Mouse (Mus musculus) forebrain, embryonic 13.5 days (tissue): ENCODE results near the gene Zdbf2. TPM values are rescaled to one million over a fixed set of nuclear protein-coding genes. Genes with fewer than 3 reads are reported as not detected.

Experiments
- ATAC-seq: fragments of 200-750 bp; cut with Nextera tagmentation; 2 replicates; pipeline ENCODE4 v1.8.0; 2017
- H3K27ac ChIP-seq: fragments of 300-500 bp; sonication (generic); 2 replicates; pipeline ENCODE4 v1.5.1; 2015; ENCODE audit warnings: inconsistent platforms, mild to moderate bottlenecking, moderate library complexity
- H3K27me3 ChIP-seq: fragments of 300-500 bp; sonication (generic); 2 replicates; pipeline ENCODE4 v1.6.1; 2015; ENCODE audit warnings: mild to moderate bottlenecking, inconsistent platforms
- H3K36me3 ChIP-seq: fragments of 300-500 bp; sonication (generic); 2 replicates; pipeline ENCODE4 v1.6.1; 2015; ENCODE audit warnings: mild to moderate bottlenecking, inconsistent platforms; ENCODE audit not compliant: poor library complexity, severe bottlenecking
- H3K4me1 ChIP-seq: fragments of 300-500 bp; sonication (generic); 2 replicates; pipeline ENCODE4 v1.6.1; 2015; ENCODE audit warnings: inconsistent platforms
- H3K4me2 ChIP-seq: fragments of 300-500 bp; sonication (generic); 2 replicates; pipeline ENCODE4 v1.6.1; 2015; ENCODE audit warnings: inconsistent platforms, mild to moderate bottlenecking, moderate library complexity
- H3K4me3 ChIP-seq: fragments of 300-500 bp; sonication (generic); 2 replicates; pipeline ENCODE4 v1.5.1; 2015; ENCODE audit warnings: mild to moderate bottlenecking, inconsistent platforms
- H3K9ac ChIP-seq: fragments of 300-500 bp; sonication (generic); 2 replicates; pipeline ENCODE4 v1.6.1; 2015; ENCODE audit warnings: mild to moderate bottlenecking, inconsistent platforms
- H3K9me3 ChIP-seq: fragments of 300-500 bp; sonication (generic); replicated peaks from 2 replicates; pipeline ENCODE4 v1.6.1; 2016; ENCODE audit warnings: inconsistent platforms
- WGBS: fragments of 180-500 bp; shearing (Covaris S2); methylation state at CpG from one replicate; pipeline ENCODE4 v1.1.7; 2015; 5-methylcytosine and 5-hydroxymethylcytosine counted together
- polyA plus RNA-seq: library from polyadenylated mRNA; unstranded; fragments of >200 nt; fragmentation: Nextera tagmentation; extraction: Ambion mirVana; gene quantifications from 2 replicates; pipeline ENCODE4 v1.2.1, GENCODE M21; 2015

Zdbf2 gene
- polyA plus RNA-seq, 1 experiment from 2014 or later: 41.7 TPM

DNA sequence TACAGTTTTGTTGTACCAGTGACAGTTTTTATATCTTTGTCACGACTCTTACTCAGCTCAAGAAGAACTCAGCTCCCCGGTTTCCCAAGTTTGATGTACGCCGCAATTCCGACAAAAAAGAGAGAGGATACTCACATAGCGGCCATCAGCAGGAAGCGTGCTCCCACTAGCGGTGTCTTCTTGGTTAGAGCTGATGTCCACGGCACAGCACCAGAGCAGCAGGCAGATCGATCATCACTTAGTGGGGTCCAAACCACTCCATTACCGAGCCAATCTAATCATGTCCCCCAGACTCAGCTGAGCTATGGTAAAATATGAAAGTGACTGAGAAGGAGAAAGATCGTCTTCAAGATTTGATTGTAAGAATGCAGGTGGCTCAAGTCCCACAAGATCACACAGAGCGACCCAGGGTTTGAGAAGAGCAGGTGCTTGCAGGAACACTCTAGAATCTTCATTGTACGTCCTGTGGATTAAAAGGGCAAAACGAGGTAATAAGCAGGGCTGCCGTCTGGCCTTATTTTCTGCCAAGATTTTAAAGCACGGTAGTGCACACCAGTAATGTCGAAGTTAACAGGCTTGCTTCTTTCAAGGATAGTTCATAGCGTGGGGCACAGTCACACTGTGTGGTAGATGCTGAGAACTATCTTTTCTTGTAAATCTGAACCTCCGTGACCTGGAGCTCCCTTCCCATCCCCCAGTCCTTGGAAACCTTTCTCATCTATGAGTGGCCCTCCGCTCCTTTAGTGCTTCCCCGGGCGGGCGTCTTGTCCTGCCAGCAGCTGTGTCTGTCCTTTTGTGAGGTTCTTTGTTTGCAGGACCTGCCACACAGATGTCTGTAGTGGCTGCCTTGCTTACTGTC lies 20.5 kb upstream of the Zdbf2 start:
- Histone ChIP-seq H3K9ac (peak overlapping the region; percentile 14; the same call in 1 of the 2 replicates), H3K9me3 (no peaks in the 10 kb centered on the region), H3K36me3 (no peaks in the 10 kb centered on the region), H3K4me2 (peak overlapping the region; percentile 42), H3K27me3 (peaks cover 95% of the 10 kb centered on the region), H3K27ac (peak overlapping the region; percentile 44), H3K4me1 (peaks cover 44% of the 10 kb centered on the region), H3K4me3 (no peak overlapping the region)
- WGBS: 24% methylated on average over 24 of the region's 24 CpGs
- peak; percentile 22; the same call in 1 of the 2 replicates for ATAC-seq

DNA sequence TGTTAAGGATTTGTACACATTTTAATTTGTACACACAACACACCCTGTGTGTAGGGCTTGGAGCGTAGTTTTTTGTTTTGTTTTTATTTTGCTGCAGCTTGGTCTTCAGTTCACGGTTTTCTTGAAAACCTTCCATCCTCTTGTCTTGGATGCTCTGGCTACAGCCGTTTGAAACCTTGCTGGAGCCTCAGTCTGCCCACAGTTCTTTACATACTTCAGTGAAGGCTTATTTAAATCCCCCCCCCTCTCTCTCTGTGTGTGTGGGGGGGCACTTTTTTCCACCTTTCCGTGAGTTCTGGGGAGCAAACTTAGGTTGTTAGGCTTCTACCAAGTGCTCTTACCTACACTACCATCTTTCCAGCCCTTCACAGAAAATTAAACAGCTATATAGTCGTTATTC lies 19.8 kb upstream of the Zdbf2 start:
- Histone ChIP-seq H3K4me2 (peak overlapping the region; percentile 42), H3K4me3 (no peak overlapping the region), H3K9me3 (no peaks in the 10 kb centered on the region), H3K27me3 (peaks cover 93% of the 10 kb centered on the region), H3K9ac (0 out of 2 replicates have a peak overlapping the region, but pooled peaks have one; percentile 14), H3K27ac (peak overlapping the region; percentile 44; the same call in 1 of the 2 replicates), H3K4me1 (peaks cover 37% of the 10 kb centered on the region), H3K36me3 (no peaks in the 10 kb centered on the region)
- 15% methylated on average over 5 of the region's 5 CpGs for WGBS
- no peak for ATAC-seq

DNA sequence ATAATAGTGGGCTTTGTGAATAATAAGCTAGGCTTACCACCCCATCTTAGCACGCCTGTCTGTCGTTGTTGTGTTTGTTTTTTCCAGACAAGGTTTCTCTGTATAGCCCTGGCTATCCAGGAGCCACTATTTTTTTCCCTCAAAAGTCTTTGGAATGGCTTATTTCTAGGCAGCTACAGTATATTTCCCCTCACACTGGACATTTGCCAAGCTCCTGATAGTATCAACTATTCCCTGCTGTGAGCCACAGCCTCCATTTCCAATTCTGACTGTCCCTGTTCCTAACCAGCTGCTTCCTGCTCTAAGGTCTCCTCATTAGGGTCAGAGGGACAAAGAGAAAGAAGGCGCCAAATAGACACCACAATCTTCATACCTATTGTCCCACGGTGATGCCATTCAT lies 18.0 kb upstream of the Zdbf2 start:
- Histone ChIP-seq H3K4me3 (no peak overlapping the region), H3K27ac (peak overlapping the region; percentile 69), H3K4me1 (peaks cover 30% of the 10 kb centered on the region), H3K27me3 (peaks cover 90% of the 10 kb centered on the region), H3K36me3 (no peaks in the 10 kb centered on the region), H3K9me3 (no peaks in the 10 kb centered on the region), H3K9ac (no peak overlapping the region), H3K4me2 (no peak overlapping the region)
- ATAC-seq: no peak
- 13% methylated on average over 4 of the region's 4 CpGs for WGBS

GRCm38 (mm10) chr1:63256083-63256482 lies 17.0 kb upstream of the Zdbf2 start:
- 12% methylated on average over 5 of the region's 5 CpGs for WGBS
- Histone ChIP-seq H3K27ac (peak overlapping the region; percentile 75), H3K4me1 (peaks cover 30% of the 10 kb centered on the region), H3K9ac (no peak overlapping the region), H3K9me3 (no peaks in the 10 kb centered on the region), H3K36me3 (no peaks in the 10 kb centered on the region), H3K4me3 (no peak overlapping the region), H3K4me2 (no peak overlapping the region; the same call in 1 of the 2 replicates), H3K27me3 (peaks cover 92% of the 10 kb centered on the region)
- ATAC-seq: peak; percentile 80

GRCm38 (mm10) chr1:63258501-63258900 lies 14.6 kb upstream of the Zdbf2 start:
- Histone ChIP-seq H3K9me3 (no peaks in the 10 kb centered on the region), H3K36me3 (no peaks in the 10 kb centered on the region), H3K4me1 (peaks cover 16% of the 10 kb centered on the region), H3K4me3 (no peak overlapping the region), H3K27me3 (peaks cover 87% of the 10 kb centered on the region), H3K27ac (no peak overlapping the region), H3K4me2 (no peak overlapping the region), H3K9ac (no peak overlapping the region)
- WGBS: 49% methylated on average over 2 of the region's 2 CpGs
- no peak for ATAC-seq

- H3K4me1 ChIP-seq: peaks cover 16% of the 10 kb centered on the region
- no peak overlapping the region for H3K4me3 ChIP-seq
- no peak for ATAC-seq
- no peaks in the 10 kb centered on the region for H3K9me3 ChIP-seq
- WGBS: 45% methylated on average over 11 of the region's 11 CpGs
- no peak overlapping the region for H3K27ac ChIP-seq
- no peak overlapping the region for H3K9ac ChIP-seq
- H3K36me3 ChIP-seq: no peaks in the 10 kb centered on the region
- H3K27me3 ChIP-seq: peaks cover 90% of the 10 kb centered on the region
- no peak overlapping the region for H3K4me2 ChIP-seq
Measured at GRCm38 (mm10) chr1:63259271-63259830, 13.7 kb upstream of the Zdbf2 start.

DNA sequence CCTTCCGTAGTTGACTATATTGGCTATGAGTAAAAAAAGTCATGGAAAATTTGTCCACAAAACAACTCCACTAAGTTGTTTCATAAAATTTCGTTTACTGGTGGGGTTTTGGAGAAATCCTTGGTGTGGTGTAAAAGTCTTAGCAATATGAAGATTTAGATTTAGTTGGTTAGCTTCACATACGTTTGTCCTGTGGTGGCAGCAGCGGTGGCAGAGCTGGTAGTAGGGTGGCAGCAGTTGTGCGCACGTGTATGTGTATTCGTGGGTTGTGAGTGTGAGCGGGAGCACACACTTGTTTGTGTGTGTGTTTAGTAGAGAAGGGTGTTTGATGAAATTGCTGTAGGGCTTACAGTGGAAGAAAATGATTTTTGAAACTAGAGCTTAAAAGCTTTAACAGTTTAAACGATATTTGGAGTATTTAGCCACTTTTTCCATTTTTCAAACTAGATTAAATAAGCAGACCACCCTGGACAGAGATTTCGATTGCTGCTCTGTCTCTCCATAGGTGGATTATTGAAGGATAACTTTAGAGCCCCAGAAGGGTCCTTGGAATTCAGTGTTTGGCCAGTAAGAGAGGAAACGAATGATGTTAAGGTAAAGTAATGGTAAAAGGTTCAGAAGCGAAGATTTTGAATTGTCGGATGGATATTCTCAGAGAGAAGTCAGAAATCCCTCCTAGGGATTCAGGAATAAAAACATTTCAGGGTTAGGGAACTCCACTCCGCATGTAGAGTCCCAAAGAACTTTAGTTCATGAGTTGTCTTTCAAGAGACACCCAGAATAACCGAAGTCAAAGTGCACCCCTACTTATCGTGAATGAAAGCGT lies 12.9 kb upstream of the Zdbf2 start:
- H3K36me3 ChIP-seq: no peaks in the 10 kb centered on the region
- no peak for ATAC-seq
- H3K9ac ChIP-seq: no peak overlapping the region
- no peak overlapping the region for H3K27ac ChIP-seq
- no peaks in the 10 kb centered on the region for H3K9me3 ChIP-seq
- H3K4me3 ChIP-seq: no peak overlapping the region
- peaks cover 16% of the 10 kb centered on the region for H3K4me1 ChIP-seq
- H3K27me3 ChIP-seq: peaks cover 90% of the 10 kb centered on the region
- 53% methylated on average over 17 of the region's 17 CpGs for WGBS
- H3K4me2 ChIP-seq: no peak overlapping the region

DNA sequence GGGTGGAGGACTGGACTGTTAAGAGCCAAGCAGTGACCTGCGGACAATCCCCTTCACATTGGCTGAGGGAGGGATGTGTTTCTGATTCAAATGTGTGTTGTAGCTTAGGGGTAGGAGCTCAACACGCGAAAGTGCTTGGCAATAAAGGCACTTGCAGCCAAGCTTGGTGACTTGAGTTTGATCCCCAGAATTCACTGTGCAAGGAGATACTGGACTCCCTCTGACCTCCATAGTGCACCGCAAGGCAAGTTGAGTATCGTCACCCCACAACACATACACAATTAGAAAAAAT lies 12.4 kb upstream of the Zdbf2 start:
- Histone ChIP-seq H3K4me1 (peaks cover 10% of the 10 kb centered on the region), H3K4me2 (no peak overlapping the region), H3K27ac (no peak overlapping the region), H3K9me3 (no peaks in the 10 kb centered on the region), H3K27me3 (peaks cover 90% of the 10 kb centered on the region), H3K9ac (no peak overlapping the region), H3K36me3 (no peaks in the 10 kb centered on the region), H3K4me3 (no peak overlapping the region)
- WGBS: 40% methylated on average over 5 of the region's 5 CpGs
- ATAC-seq: no peak

GRCm38 (mm10) chr1:63261041-63261590 lies 11.9 kb upstream of the Zdbf2 start:
- Histone ChIP-seq H3K27me3 (peaks cover 88% of the 10 kb centered on the region), H3K4me3 (no peak overlapping the region), H3K36me3 (no peaks in the 10 kb centered on the region), H3K4me2 (no peak overlapping the region), H3K9me3 (no peaks in the 10 kb centered on the region), H3K4me1 (peaks cover 7% of the 10 kb centered on the region), H3K9ac (no peak overlapping the region), H3K27ac (no peak overlapping the region)
- no peak for ATAC-seq
- 44% methylated on average over 17 of the region's 17 CpGs for WGBS

DNA sequence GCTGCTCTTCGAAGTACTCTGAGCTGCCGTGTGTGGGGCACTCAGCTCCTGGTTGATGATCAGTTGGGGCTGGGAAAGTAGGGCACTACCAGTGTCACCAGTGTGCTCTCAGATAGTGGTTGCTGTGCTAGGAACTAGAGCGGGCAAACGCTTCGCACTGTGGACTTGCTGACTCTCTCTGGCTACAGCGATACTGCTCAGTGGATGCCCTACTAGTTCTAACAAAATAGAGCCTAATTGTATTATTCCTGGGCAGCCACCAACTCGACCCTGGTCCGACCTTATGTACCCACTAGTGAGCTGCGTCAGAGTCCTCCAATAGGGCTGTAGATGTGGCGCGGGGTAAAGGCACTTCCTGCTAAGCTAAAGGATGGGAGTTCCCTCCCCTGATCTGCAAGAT lies 9.4 kb upstream of the Zdbf2 start:
- Histone ChIP-seq H3K27me3 (peaks cover 81% of the 10 kb centered on the region), H3K27ac (no peak overlapping the region), H3K9ac (no peak overlapping the region), H3K4me1 (no peaks in the 10 kb centered on the region), H3K4me2 (no peak overlapping the region), H3K4me3 (no peak overlapping the region), H3K36me3 (no peaks in the 10 kb centered on the region), H3K9me3 (no peaks in the 10 kb centered on the region)
- 30% methylated on average over 11 of the region's 11 CpGs for WGBS
- ATAC-seq: no peak

- Histone ChIP-seq H3K36me3 (no peaks in the 10 kb centered on the region), H3K9ac (no peak overlapping the region), H3K4me2 (no peak overlapping the region), H3K4me1 (no peaks in the 10 kb centered on the region), H3K9me3 (no peaks in the 10 kb centered on the region), H3K4me3 (no peak overlapping the region), H3K27me3 (peaks cover 84% of the 10 kb centered on the region), H3K27ac (no peak overlapping the region)
- 31% methylated on average over 4 of the region's 4 CpGs for WGBS
- no peak for ATAC-seq
Measured at GRCm38 (mm10) chr1:63265461-63265860, 7.6 kb upstream of the Zdbf2 start.

DNA sequence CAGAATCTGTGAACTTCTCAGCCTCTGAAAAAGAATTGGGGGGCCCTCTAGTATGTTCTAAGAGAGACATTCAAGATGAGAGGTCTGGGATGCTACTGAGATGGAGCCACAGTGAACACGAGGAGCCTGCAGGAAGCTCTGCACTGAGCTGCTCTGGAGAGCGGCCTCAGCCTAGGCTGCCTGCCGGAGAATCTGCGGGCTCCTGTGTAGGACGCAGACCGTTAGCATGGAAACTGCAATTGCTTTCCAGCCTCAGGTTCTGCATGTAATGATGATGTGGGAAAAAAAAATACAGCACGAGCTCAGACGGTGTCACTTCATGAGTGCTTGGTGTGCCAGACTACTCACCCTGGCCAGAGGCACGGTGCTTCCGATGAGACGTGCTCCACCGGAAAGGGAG lies 6.9 kb upstream of the Zdbf2 start:
- Histone ChIP-seq H3K4me3 (no peak overlapping the region), H3K9me3 (no peaks in the 10 kb centered on the region), H3K36me3 (no peaks in the 10 kb centered on the region), H3K9ac (no peak overlapping the region), H3K27me3 (peaks cover 84% of the 10 kb centered on the region), H3K27ac (no peak overlapping the region), H3K4me1 (no peaks in the 10 kb centered on the region), H3K4me2 (no peak overlapping the region)
- WGBS: 33% methylated on average over 12 of the region's 12 CpGs
- ATAC-seq: no peak
